Mouse (Mus musculus): ENCODE measurements around the gene Gpc1.

The Gpc1 gene

GRCm38 (mm10) chr1:92837931-92838833 is 6.7 kb downstream of the Gpc1 start:
- DNase-seq, result peak; percentile 87 to 94

GRCm38 (mm10) chr1:92839211-92839610 is 7.8 kb downstream of the Gpc1 start:
- DNase-seq, result peak in 1 of 2 experiments; percentile 37

- peak; percentile 77 to 79 for DNase-seq
Measured at GRCm38 (mm10) chr1:92840231-92840890, 8.9 kb downstream of the Gpc1 start.

GRCm38 (mm10) chr1:92841427-92841826 is 10.0 kb downstream of the Gpc1 start:
- DNase-seq, result no peak

- DNase-seq, result no peak
Measured at GRCm38 (mm10) chr1:92845889-92846288, 14.4 kb downstream of the Gpc1 start.

- DNase-seq, result peak; percentile 28 to 53
Measured at GRCm38 (mm10) chr1:92847873-92848839, 16.7 kb downstream of the Gpc1 start.

- DNase-seq, result no peak
Measured at GRCm38 (mm10) chr1:92849491-92849890, 18.0 kb downstream of the Gpc1 start.

- no peak for DNase-seq
Measured at GRCm38 (mm10) chr1:92849938-92850574, 18.6 kb downstream of the Gpc1 start.

GRCm38 (mm10) chr1:92852450-92852849 is 21.0 kb downstream of the Gpc1 start:
- DNase-seq, result no peak

GRCm38 (mm10) chr1:92861503-92861902 is 30.1 kb downstream of the Gpc1 start:
- no peak for DNase-seq

- no peak for DNase-seq
Measured at GRCm38 (mm10) chr1:92863268-92863667, 31.8 kb downstream of the Gpc1 start.

- peak in 1 of 2 experiments; percentile 47 for DNase-seq
Measured at GRCm38 (mm10) chr1:92866170-92866569, 34.7 kb downstream of the Gpc1 start.

GRCm38 (mm10) chr1:92869985-92870384 is 38.5 kb downstream of the Gpc1 start:
- DNase-seq, result no peak

- no peak for DNase-seq
Measured at GRCm38 (mm10) chr1:92872666-92873065, 41.2 kb downstream of the Gpc1 start.

- no peak for DNase-seq
Measured at GRCm38 (mm10) chr1:92874011-92874410, 42.6 kb downstream of the Gpc1 start.

- no peak for DNase-seq
Measured at GRCm38 (mm10) chr1:92875360-92876111, 44.1 kb downstream of the Gpc1 start.

GRCm38 (mm10) chr1:92877431-92877978 is 46.1 kb downstream of the Gpc1 start:
- no peak for DNase-seq

- no peak for DNase-seq
Measured at GRCm38 (mm10) chr1:92878066-92878741, 46.8 kb downstream of the Gpc1 start.

GRCm38 (mm10) chr1:92879266-92879665 is 47.8 kb downstream of the Gpc1 start:
- DNase-seq, result peak; percentile 88 to 93

- no peak for DNase-seq
Measured at GRCm38 (mm10) chr1:92880101-92880500, 48.7 kb downstream of the Gpc1 start.

- peak; percentile 56 to 60 for DNase-seq
Measured at GRCm38 (mm10) chr1:92881982-92882381, 50.5 kb downstream of the Gpc1 start.
